Mouse (Mus musculus): ENCODE data around the gene Ccdc43. TPM values are rescaled to one million over a fixed set of nuclear protein-coding genes. Genes with fewer than 3 reads are reported as not detected.
"Not testable (repeated sequence)": the region's sequence is repeated elsewhere in the genome, so short reads cannot be mapped to it uniquely, and the experiment has no call there.

Ccdc43 gene
- polyA plus RNA-seq, 1 experiment from 2014 or later, result 38.8 TPM

DNA sequence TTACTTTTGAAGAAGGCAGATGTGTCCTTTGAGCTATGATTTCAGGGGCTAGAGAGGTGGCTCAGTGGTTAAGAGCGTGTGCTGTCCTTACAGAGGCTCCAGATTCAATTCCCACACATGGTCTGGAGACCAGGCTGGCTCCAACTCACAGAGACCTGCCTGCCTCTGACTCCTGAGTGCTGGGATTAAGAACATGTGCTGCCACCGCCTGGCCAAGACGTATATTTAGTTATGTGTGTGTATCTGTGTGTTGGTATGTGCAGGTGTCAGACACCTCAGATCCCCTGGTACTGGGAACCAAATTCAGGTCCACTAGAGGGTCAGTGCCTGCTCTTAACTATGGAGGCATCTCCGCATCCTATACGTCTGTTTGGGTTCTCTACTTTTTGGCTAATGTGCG lies 37.4 kb upstream of the Ccdc43 start:
- DNase-seq (no peak), ATAC-seq (ENCODE audit: low FRiP score, low TSS enrichment) (no peak)
- Histone ChIP-seq H3K27ac (replicated peaks; ENCODE audit: low read depth, low read length) (no peak overlapping the region), H3K27me3 (ENCODE audit: control insufficient read depth, insufficient read depth, low read length) (no peaks in the 10 kb centered on the region), H3K4me1 (ENCODE audit: control insufficient read depth, insufficient read depth, low read length) (peaks cover 5% of the 10 kb centered on the region), H3K9me3 (ENCODE audit: control insufficient read depth, low read length) (no peaks in the 10 kb centered on the region), H3K4me2 (ENCODE audit: low read length) (no peak overlapping the region), H3K4me3 (replicated peaks; ENCODE audit: low read depth, low read length) (no peak overlapping the region), H3K9ac (replicated peaks; ENCODE audit: low read length) (no peak overlapping the region), H3K36me3 (ENCODE audit: control insufficient read depth, insufficient read depth, low read length) (no peaks in the 10 kb centered on the region)
- 94% methylated on average over 6 of the region's 6 CpGs for WGBS

- Histone ChIP-seq H3K9me3 (ENCODE audit: control insufficient read depth, low read length) (no peaks in the 10 kb centered on the region), H3K4me2 (ENCODE audit: low read length) (no peak overlapping the region), H3K9ac (replicated peaks; ENCODE audit: low read length) (no peak overlapping the region), H3K36me3 (ENCODE audit: control insufficient read depth, insufficient read depth, low read length) (no peaks in the 10 kb centered on the region), H3K4me3 (replicated peaks; ENCODE audit: low read depth, low read length) (no peak overlapping the region), H3K27ac (replicated peaks; ENCODE audit: low read depth, low read length) (no peak overlapping the region), H3K27me3 (ENCODE audit: control insufficient read depth, insufficient read depth, low read length) (no peaks in the 10 kb centered on the region), H3K4me1 (ENCODE audit: control insufficient read depth, insufficient read depth, low read length) (no peaks in the 10 kb centered on the region)
- ATAC-seq (ENCODE audit: low FRiP score, low TSS enrichment) (no peak), DNase-seq (no peak)
- WGBS, result 76% methylated on average over 5 of the region's 5 CpGs
Measured at GRCm38 (mm10) chr11:102733146-102733545, 35.6 kb upstream of the Ccdc43 start.

DNA sequence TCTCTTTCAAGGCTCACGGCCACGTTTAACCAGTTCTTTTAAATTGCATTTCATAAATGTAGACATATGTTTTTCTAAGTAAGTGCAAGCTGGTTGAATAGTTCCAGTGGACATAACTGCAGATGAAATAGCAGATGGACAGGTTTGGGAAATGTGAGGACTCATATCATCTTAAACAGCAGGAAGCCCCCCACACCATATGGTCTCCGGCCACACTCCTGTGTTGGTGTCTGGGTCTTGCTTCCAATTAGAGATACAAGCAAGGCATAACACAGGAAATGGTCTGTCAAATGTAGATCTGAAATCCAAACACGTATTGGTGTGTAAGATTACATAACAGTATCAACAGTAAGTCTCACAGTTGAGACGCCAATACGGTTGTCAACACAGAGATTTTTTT lies 33.8 kb upstream of the Ccdc43 start:
- no peak overlapping the region for H3K27ac ChIP-seq (replicated peaks; ENCODE audit: low read depth, low read length)
- H3K4me1 ChIP-seq (ENCODE audit: control insufficient read depth, insufficient read depth, low read length), result no peaks in the 10 kb centered on the region
- 92% methylated on average over 6 of the region's 6 CpGs for WGBS
- ATAC-seq (ENCODE audit: low FRiP score, low TSS enrichment) (no peak), DNase-seq (no peak)
- H3K36me3 ChIP-seq (ENCODE audit: control insufficient read depth, insufficient read depth, low read length), result no peaks in the 10 kb centered on the region
- no peak overlapping the region for H3K4me2 ChIP-seq (ENCODE audit: low read length)
- no peaks in the 10 kb centered on the region for H3K9me3 ChIP-seq (ENCODE audit: control insufficient read depth, low read length)
- no peak overlapping the region for H3K4me3 ChIP-seq (replicated peaks; ENCODE audit: low read depth, low read length)
- no peak overlapping the region for H3K9ac ChIP-seq (replicated peaks; ENCODE audit: low read length)
- no peaks in the 10 kb centered on the region for H3K27me3 ChIP-seq (ENCODE audit: control insufficient read depth, insufficient read depth, low read length)

- H3K4me1 ChIP-seq (ENCODE audit: control insufficient read depth, insufficient read depth, low read length), result no peaks in the 10 kb centered on the region
- no peak overlapping the region for H3K27ac ChIP-seq (replicated peaks; ENCODE audit: low read depth, low read length)
- no peaks in the 10 kb centered on the region for H3K36me3 ChIP-seq (ENCODE audit: control insufficient read depth, insufficient read depth, low read length)
- no peaks in the 10 kb centered on the region for H3K9me3 ChIP-seq (ENCODE audit: control insufficient read depth, low read length)
- no peaks in the 10 kb centered on the region for H3K27me3 ChIP-seq (ENCODE audit: control insufficient read depth, insufficient read depth, low read length)
- no peak overlapping the region for H3K4me3 ChIP-seq (replicated peaks; ENCODE audit: low read depth, low read length)
- WGBS, result 93% methylated on average over 3 of the region's 3 CpGs
- H3K9ac ChIP-seq (replicated peaks; ENCODE audit: low read length), result no peak overlapping the region
- ATAC-seq (ENCODE audit: low FRiP score, low TSS enrichment) (no peak), DNase-seq (no peak)
- no peak overlapping the region for H3K4me2 ChIP-seq (ENCODE audit: low read length)
Measured at GRCm38 (mm10) chr11:102729835-102730234, 32.3 kb upstream of the Ccdc43 start.

- no peaks in the 10 kb centered on the region for H3K27me3 ChIP-seq (ENCODE audit: control insufficient read depth, insufficient read depth, low read length)
- ATAC-seq (ENCODE audit: low FRiP score, low TSS enrichment), result no peak
Measured at GRCm38 (mm10) chr11:102728614-102729013, 31.0 kb upstream of the Ccdc43 start.

GRCm38 (mm10) chr11:102725574-102725973 lies 28.0 kb upstream of the Ccdc43 start:
- Histone ChIP-seq H3K4me3 (replicated peaks; ENCODE audit: low read depth, low read length) (no peak overlapping the region), H3K9me3 (ENCODE audit: control insufficient read depth, low read length) (no peaks in the 10 kb centered on the region), H3K9ac (replicated peaks; ENCODE audit: low read length) (no peak overlapping the region), H3K4me2 (ENCODE audit: low read length) (no peak overlapping the region), H3K27me3 (ENCODE audit: control insufficient read depth, insufficient read depth, low read length) (no peaks in the 10 kb centered on the region), H3K27ac (replicated peaks; ENCODE audit: low read depth, low read length) (no peak overlapping the region), H3K36me3 (ENCODE audit: control insufficient read depth, insufficient read depth, low read length) (no peaks in the 10 kb centered on the region), H3K4me1 (ENCODE audit: control insufficient read depth, insufficient read depth, low read length) (no peaks in the 10 kb centered on the region)
- DNase-seq, result peak; percentile 20
- no peak for ATAC-seq (ENCODE audit: low FRiP score, low TSS enrichment)
- whole genome bisulfite sequencing, result 35% methylated on average over 3 of the region's 3 CpGs

More at GRCm38 (mm10) chr11:102728614-102729013, 31.0 kb upstream of the Ccdc43 start:
- Histone ChIP-seq H3K9me3 (ENCODE audit: control insufficient read depth, low read length) (no peaks in the 10 kb centered on the region), H3K36me3 (ENCODE audit: control insufficient read depth, insufficient read depth, low read length) (no peaks in the 10 kb centered on the region), H3K27ac (replicated peaks; ENCODE audit: low read depth, low read length) (no peak overlapping the region), H3K4me1 (ENCODE audit: control insufficient read depth, insufficient read depth, low read length) (no peaks in the 10 kb centered on the region), H3K9ac (replicated peaks; ENCODE audit: low read length) (no peak overlapping the region), H3K4me3 (replicated peaks; ENCODE audit: low read depth, low read length) (no peak overlapping the region), H3K4me2 (ENCODE audit: low read length) (no peak overlapping the region)
- DNase-seq, result peak; percentile 79
- WGBS, result 34% methylated on average over 7 of the region's 7 CpGs

DNA sequence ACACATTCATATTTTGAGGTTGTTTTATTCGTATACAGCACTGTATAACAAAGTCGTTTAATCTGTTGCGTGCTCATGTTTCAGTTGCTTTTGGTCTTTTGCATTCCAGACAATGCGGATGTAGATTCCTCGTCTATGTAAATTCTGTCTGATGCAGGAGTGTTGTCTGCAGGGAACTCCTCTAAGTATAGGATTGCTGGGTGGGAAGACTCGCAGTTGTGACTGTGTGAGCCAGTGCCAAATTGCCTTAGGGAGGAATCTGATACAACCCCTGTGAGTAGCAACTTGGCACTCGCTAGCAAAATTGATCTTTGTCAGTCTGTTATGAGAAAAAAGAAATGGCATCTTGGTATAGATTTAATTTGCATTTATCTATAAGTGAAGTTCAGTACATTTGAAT lies 18.6 kb upstream of the Ccdc43 start:
- H3K9me3 ChIP-seq (ENCODE audit: control insufficient read depth, low read length), result no peaks in the 10 kb centered on the region
- no peaks in the 10 kb centered on the region for H3K4me1 ChIP-seq (ENCODE audit: control insufficient read depth, insufficient read depth, low read length)
- H3K4me2 ChIP-seq (ENCODE audit: low read length), result no peak overlapping the region
- H3K9ac ChIP-seq (replicated peaks; ENCODE audit: low read length), result no peak overlapping the region
- H3K4me3 ChIP-seq (replicated peaks; ENCODE audit: low read depth, low read length), result no peak overlapping the region
- 78% methylated on average over 7 of the region's 7 CpGs for WGBS
- H3K27me3 ChIP-seq (ENCODE audit: control insufficient read depth, insufficient read depth, low read length), result no peaks in the 10 kb centered on the region
- H3K27ac ChIP-seq (replicated peaks; ENCODE audit: low read depth, low read length), result no peak overlapping the region
- ATAC-seq (ENCODE audit: low FRiP score, low TSS enrichment) (no peak), DNase-seq (no peak)
- no peaks in the 10 kb centered on the region for H3K36me3 ChIP-seq (ENCODE audit: control insufficient read depth, insufficient read depth, low read length)

DNA sequence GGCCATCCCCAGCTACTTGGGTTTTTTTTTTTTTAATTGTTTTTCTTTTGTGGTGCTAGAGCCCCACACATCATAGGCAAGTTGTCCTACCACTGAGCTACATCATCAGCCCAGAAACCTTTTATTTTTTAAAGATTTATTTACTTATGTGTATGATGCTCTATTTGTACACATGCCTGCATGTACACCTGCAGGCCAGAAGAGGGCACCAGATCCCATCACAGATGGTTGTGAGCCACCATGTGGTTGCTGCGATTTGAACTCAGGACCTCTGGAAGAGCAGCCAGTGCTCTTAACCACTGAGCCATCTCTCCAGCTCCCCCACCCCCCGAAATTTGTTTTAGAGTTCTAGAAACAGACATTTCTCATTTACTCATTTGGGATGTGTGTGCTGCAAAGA lies 17.0 kb upstream of the Ccdc43 start:
- not testable (repeated sequence) for H3K36me3 ChIP-seq (ENCODE audit: control insufficient read depth, insufficient read depth, low read length); H3K9me3 ChIP-seq (ENCODE audit: control insufficient read depth, low read length); H3K4me3 ChIP-seq (replicated peaks; ENCODE audit: low read depth, low read length); ATAC-seq (ENCODE audit: low FRiP score, low TSS enrichment); H3K9ac ChIP-seq (replicated peaks; ENCODE audit: low read length); H3K4me2 ChIP-seq (ENCODE audit: low read length); DNase-seq; H3K27ac ChIP-seq (replicated peaks; ENCODE audit: low read depth, low read length); H3K4me1 ChIP-seq (ENCODE audit: control insufficient read depth, insufficient read depth, low read length); H3K27me3 ChIP-seq (ENCODE audit: control insufficient read depth, insufficient read depth, low read length)
- WGBS, result 91% methylated on average over 2 of the region's 2 CpGs

DNA sequence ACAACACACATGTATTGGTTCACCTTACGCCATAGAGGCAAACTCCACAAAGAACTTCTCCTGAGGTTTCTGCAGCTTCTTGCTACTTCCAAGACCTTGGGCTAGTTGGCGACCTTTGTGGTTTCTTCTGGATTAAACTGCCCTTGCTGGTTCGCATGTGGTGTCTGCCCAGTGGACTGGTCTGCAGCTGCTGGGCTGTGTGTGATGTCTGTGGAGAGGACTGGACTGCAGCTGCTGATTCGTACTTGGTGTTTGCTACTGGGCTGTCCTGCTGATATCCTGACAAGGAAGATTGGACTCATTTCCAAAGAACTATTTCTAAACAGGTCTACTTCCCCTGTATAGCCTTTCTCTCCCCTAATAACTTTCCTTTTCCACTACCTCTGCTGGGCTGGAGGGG lies 14.8 kb upstream of the Ccdc43 start:
- H3K4me2 ChIP-seq (ENCODE audit: low read length), result no peak overlapping the region
- no peaks in the 10 kb centered on the region for H3K4me1 ChIP-seq (ENCODE audit: control insufficient read depth, insufficient read depth, low read length)
- no peaks in the 10 kb centered on the region for H3K36me3 ChIP-seq (ENCODE audit: control insufficient read depth, insufficient read depth, low read length)
- no peak overlapping the region for H3K27ac ChIP-seq (replicated peaks; ENCODE audit: low read depth, low read length)
- H3K9ac ChIP-seq (replicated peaks; ENCODE audit: low read length), result no peak overlapping the region
- WGBS, result 93% methylated on average over 4 of the region's 4 CpGs
- no peaks in the 10 kb centered on the region for H3K9me3 ChIP-seq (ENCODE audit: control insufficient read depth, low read length)
- DNase-seq (no peak), ATAC-seq (ENCODE audit: low FRiP score, low TSS enrichment) (no peak)
- H3K4me3 ChIP-seq (replicated peaks; ENCODE audit: low read depth, low read length), result no peak overlapping the region
- H3K27me3 ChIP-seq (ENCODE audit: control insufficient read depth, insufficient read depth, low read length), result no peaks in the 10 kb centered on the region

All from midbrain, embryonic 14.5 days (tissue).